Comparison of ENCODE assay signal across 22 mouse cellular contexts in the genomic region with DNA sequence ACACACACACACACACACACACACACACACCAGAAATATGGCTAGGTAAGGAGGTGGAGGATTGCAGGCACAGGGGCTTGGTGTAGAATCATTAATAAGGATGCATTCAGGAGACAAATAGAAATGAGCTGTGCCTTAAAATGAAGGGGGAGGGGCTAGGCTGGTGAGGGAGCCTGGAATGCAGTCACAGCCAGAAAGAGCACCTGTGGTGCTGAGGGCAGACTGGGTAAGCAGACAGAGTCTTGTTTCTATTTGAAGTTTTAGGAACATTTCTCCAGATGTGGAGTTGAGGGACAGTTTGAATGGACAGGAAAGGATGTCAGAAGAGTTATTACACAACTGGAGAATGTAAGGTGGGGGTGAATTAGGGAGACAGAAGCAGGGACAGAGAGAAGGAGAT.
A peak's percentile ranks its signal among the peaks of the same experiment; 100 is the strongest.
DNase-seq lines count a peak whose midpoint lies in the region; ATAC-seq lines count a peak whose summit lies in the region.
"Had no signal": no experiment of that assay in that cellular context is flagged by ENCODE, and none has a peak within 500 bp of the region (broad histone marks: within the 10 kb centered on the region; RNA-seq: fewer than 3 reads in every experiment).

No protein-coding gene starts in this region.

- peak; percentile 54; the same call in 1 of the 2 replicates for ATAC-seq in limb, embryonic 11.5 days (ENCODE audit: insufficient number of reproducible peaks, low FRiP score, low TSS enrichment, low read depth)
- no peak for ATAC-seq in intestine, embryonic 15.5 days
- ATAC-seq: forebrain, embryonic 14.5 days; forebrain, embryonic 16.5 days had no signal

- DNase-seq in embryo, embryonic 11 days, result peak; percentile 22
- no peak for DNase-seq in embryo, embryonic 9.5 days (ENCODE audit: extremely low spot score)
- no peak for DNase-seq in limb, embryonic 11.5 days (ENCODE audit: low spot score)
- no peak for DNase-seq in limb, embryonic 10.5 days (ENCODE audit: low spot score)
- peak; percentile 55 for DNase-seq in mesoderm, embryonic 11.5 days (ENCODE audit: low read depth, low spot score)
- DNase-seq: adrenal gland, adult 2 months; adrenal gland, postnatal 10 days; adrenal gland, postnatal 25 days; cerebellum, adult 11 months; cerebellum, adult 18-20 months; cerebellum, adult 8-10 months; cerebellum, adult 9-11 months; cerebellum, postnatal 14 days; cerebellum, postnatal 36 days had no signal

- no peaks in the 10 kb centered on the region for H3K36me3 ChIP-seq in limb, embryonic 11.5 days (ENCODE audit: control insufficient read depth, insufficient read depth, low read length)
- no peaks in the 10 kb centered on the region for H3K36me3 ChIP-seq in limb, embryonic 10.5 days
- H3K36me3 ChIP-seq in intestine, embryonic 15.5 days, result no peaks in the 10 kb centered on the region
- H3K36me3 ChIP-seq: embryonic facial prominence, embryonic 13.5 days; embryonic facial prominence, embryonic 15.5 days; forebrain, embryonic 10.5 days; forebrain, embryonic 12.5 days had no signal

- H3K4me3 ChIP-seq in limb, embryonic 11.5 days (ENCODE audit: low read depth, low read length), result no peak overlapping the region
- no peak overlapping the region for H3K4me3 ChIP-seq in limb, embryonic 10.5 days
- no peak overlapping the region for H3K4me3 ChIP-seq in intestine, embryonic 15.5 days (replicated peaks)
- H3K4me3 ChIP-seq: embryonic facial prominence, embryonic 13.5 days; embryonic facial prominence, embryonic 15.5 days; erythroblast, embryonic 14.5 days; forebrain, embryonic 10.5 days; forebrain, embryonic 12.5 days had no signal

- H3K9me3 ChIP-seq in limb, embryonic 11.5 days (ENCODE audit: control insufficient read depth, low read length), result no peaks in the 10 kb centered on the region
- no peaks in the 10 kb centered on the region for H3K9me3 ChIP-seq in limb, embryonic 10.5 days (replicated peaks)
- no peaks in the 10 kb centered on the region for H3K9me3 ChIP-seq in intestine, embryonic 15.5 days
- H3K9me3 ChIP-seq: embryonic facial prominence, embryonic 13.5 days; embryonic facial prominence, embryonic 15.5 days; forebrain, embryonic 10.5 days; forebrain, embryonic 12.5 days had no signal

- no peaks in the 10 kb centered on the region for H3K27me3 ChIP-seq in limb, embryonic 11.5 days (ENCODE audit: control insufficient read depth, insufficient read depth, low read length)
- no peaks in the 10 kb centered on the region for H3K27me3 ChIP-seq in limb, embryonic 10.5 days (ENCODE audit: low read depth, poor library complexity, severe bottlenecking)
- H3K27me3 ChIP-seq in intestine, embryonic 15.5 days (replicated peaks), result no peaks in the 10 kb centered on the region; the same call in 1 of the 2 replicates
- H3K27me3 ChIP-seq: embryonic facial prominence, embryonic 13.5 days; embryonic facial prominence, embryonic 15.5 days; forebrain, embryonic 12.5 days had no signal

- no peak overlapping the region for H3K9ac ChIP-seq in limb, embryonic 11.5 days (ENCODE audit: low read length)
- no peak overlapping the region for H3K9ac ChIP-seq in intestine, embryonic 15.5 days
- H3K9ac ChIP-seq: embryonic facial prominence, embryonic 13.5 days; embryonic facial prominence, embryonic 15.5 days; forebrain, embryonic 12.5 days had no signal

- H3K4me2 ChIP-seq in limb, embryonic 11.5 days (ENCODE audit: low read depth, severe bottlenecking), result no peak overlapping the region
- H3K4me2 ChIP-seq in intestine, embryonic 15.5 days (replicated peaks), result no peak overlapping the region
- H3K4me2 ChIP-seq: embryonic facial prominence, embryonic 13.5 days; embryonic facial prominence, embryonic 15.5 days; forebrain, embryonic 12.5 days had no signal

- no peak overlapping the region for H3K27ac ChIP-seq in limb, embryonic 11.5 days (replicated peaks; ENCODE audit: low read depth, low read length)
- H3K27ac ChIP-seq in limb, embryonic 10.5 days, result no peak overlapping the region
- no peak overlapping the region for H3K27ac ChIP-seq in intestine, embryonic 15.5 days
- H3K27ac ChIP-seq: embryonic facial prominence, embryonic 13.5 days; embryonic facial prominence, embryonic 15.5 days; forebrain, embryonic 10.5 days; forebrain, embryonic 12.5 days had no signal

- H3K4me1 ChIP-seq in limb, embryonic 11.5 days (ENCODE audit: control insufficient read depth, insufficient read depth, low read length), result 0 out of 2 replicates have a peak, but pooled peaks cover 5% of the 10 kb centered on the region
- peaks cover 7% of the 10 kb centered on the region for H3K4me1 ChIP-seq in limb, embryonic 10.5 days
- H3K4me1 ChIP-seq in intestine, embryonic 15.5 days (replicated peaks), result no peaks in the 10 kb centered on the region
- H3K4me1 ChIP-seq: embryonic facial prominence, embryonic 15.5 days; forebrain, embryonic 12.5 days had no signal

Comparison
In these comparisons a context has a peak if more than half of its experiments do, and no peak if none do; other contexts are left out.
1. DNase-seq: peak in embryo, embryonic 11 days (single experiment) and mesoderm, embryonic 11.5 days (single experiment); none in embryo, embryonic 9.5 days (single experiment), limb, embryonic 11.5 days (single experiment) and limb, embryonic 10.5 days (single experiment).